Mouse (Mus musculus): ENCODE measurements around the gene Gja5. TPM values are rescaled to one million over a fixed set of nuclear protein-coding genes. Genes with fewer than 3 reads are reported as not detected.
"Not testable (repeated sequence)": the region's sequence is repeated elsewhere in the genome, so short reads cannot be mapped to it uniquely, and the experiment has no call there.

Gja5 gene
- polyA plus RNA-seq, 1 experiment from 2014 or later, result 7.2 TPM

DNA sequence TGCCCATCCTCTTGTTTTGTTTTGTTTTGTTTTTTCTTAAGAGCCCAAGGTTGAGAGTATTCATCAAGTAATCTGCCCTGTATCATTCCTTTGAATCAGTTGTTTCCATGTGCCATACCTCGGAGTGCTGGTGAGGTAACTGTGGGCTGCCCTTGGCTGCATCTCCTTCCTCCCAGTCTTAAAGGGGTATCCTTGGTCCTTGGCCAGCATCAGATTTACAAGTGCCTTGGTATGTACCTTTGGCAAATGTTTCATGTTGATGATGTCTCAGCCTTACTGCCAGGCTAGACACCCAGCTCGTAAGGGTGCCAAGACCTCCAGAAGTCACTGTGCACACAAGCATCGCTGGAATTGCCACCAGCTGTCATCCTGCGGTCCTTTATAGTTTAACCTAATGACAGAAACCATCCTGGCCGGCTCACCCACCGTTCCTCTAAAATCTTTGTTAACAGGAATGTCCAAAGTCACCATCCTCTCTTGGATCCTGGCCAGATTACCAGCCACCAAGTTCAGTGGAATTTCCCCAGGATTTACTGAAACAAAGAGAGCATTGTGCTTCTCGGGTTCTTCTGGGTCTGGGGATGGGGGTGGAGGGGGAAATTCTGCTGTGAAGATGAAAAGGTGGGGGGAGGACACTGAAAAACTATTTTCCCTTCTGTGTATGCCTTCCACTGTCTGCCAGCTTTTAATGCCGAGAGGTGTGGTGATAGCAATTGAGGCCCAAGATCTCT is 147.7 kb downstream of the Gja5 start:
- Histone ChIP-seq H3K4me1 (peaks cover 18% of the 10 kb centered on the region), H3K4me3 (no peak overlapping the region), H3K9me3 (replicated peaks) (no peaks in the 10 kb centered on the region), H3K27me3 (ENCODE audit: low read depth, poor library complexity, severe bottlenecking) (no peaks in the 10 kb centered on the region), H3K27ac (replicated peaks) (no peak overlapping the region), H3K36me3 (no peaks in the 10 kb centered on the region)
- DNase-seq (ENCODE audit: low spot score), result no peak
- 76% methylated on average over 8 of the region's 8 CpGs for WGBS

DNA sequence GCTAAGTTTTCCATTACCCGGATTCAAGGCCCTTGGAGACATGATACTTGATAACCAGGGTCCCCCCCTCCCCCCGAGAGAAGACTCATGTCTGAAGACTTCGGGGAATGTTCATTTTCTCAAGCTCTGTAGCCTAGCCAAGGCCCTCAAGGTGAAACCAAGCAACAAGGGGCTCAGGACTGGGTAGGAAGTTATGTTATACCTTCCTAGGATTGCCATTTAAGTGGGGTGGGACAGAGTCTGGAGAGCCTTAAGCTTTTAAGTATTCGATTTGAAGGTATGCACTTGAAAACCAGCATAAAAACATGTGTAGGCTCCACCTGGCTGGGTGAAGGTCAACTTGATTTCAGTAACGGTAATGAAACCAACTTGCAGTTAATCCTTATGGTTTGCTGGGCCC is 154.2 kb downstream of the Gja5 start:
- Histone ChIP-seq H3K27ac (replicated peaks) (no peak overlapping the region), H3K36me3 (no peaks in the 10 kb centered on the region), H3K9me3 (replicated peaks) (no peaks in the 10 kb centered on the region), H3K4me1 (no peaks in the 10 kb centered on the region), H3K27me3 (ENCODE audit: low read depth, poor library complexity, severe bottlenecking) (no peaks in the 10 kb centered on the region), H3K4me3 (no peak overlapping the region)
- no peak for DNase-seq (ENCODE audit: low spot score)
- 83% methylated on average over 5 of the region's 5 CpGs for WGBS

GRCm38 (mm10) chr3:97060119-97060518 is 155.6 kb downstream of the Gja5 start:
- Histone ChIP-seq H3K4me3 (no peak overlapping the region), H3K36me3 (no peaks in the 10 kb centered on the region), H3K4me1 (no peaks in the 10 kb centered on the region), H3K27ac (replicated peaks) (no peak overlapping the region), H3K27me3 (ENCODE audit: low read depth, poor library complexity, severe bottlenecking) (no peaks in the 10 kb centered on the region), H3K9me3 (replicated peaks) (no peaks in the 10 kb centered on the region)
- DNase-seq (ENCODE audit: low spot score), result no peak
- WGBS, result 90% methylated on average over 4 of the region's 4 CpGs

- H3K36me3 ChIP-seq, result no peaks in the 10 kb centered on the region
- no peak for DNase-seq (ENCODE audit: low spot score)
- no peak overlapping the region for H3K4me3 ChIP-seq
- no peaks in the 10 kb centered on the region for H3K27me3 ChIP-seq (ENCODE audit: low read depth, poor library complexity, severe bottlenecking)
- WGBS, result 82% methylated on average over 5 of the region's 5 CpGs
- H3K27ac ChIP-seq (replicated peaks), result no peak overlapping the region
- H3K9me3 ChIP-seq (replicated peaks), result no peaks in the 10 kb centered on the region
- no peaks in the 10 kb centered on the region for H3K4me1 ChIP-seq
These were observed 158.3 kb downstream of the Gja5 start for GRCm38 (mm10) chr3:97062814-97063213.

- DNase-seq (ENCODE audit: low spot score), result no peak
- H3K4me1 ChIP-seq, result no peaks in the 10 kb centered on the region
- no peak overlapping the region for H3K27ac ChIP-seq (replicated peaks)
- no peak overlapping the region for H3K4me3 ChIP-seq
- no peaks in the 10 kb centered on the region for H3K27me3 ChIP-seq (ENCODE audit: low read depth, poor library complexity, severe bottlenecking)
- 77% methylated on average over 6 of the region's 6 CpGs for WGBS
- H3K36me3 ChIP-seq, result no peaks in the 10 kb centered on the region
- no peaks in the 10 kb centered on the region for H3K9me3 ChIP-seq (replicated peaks)
These were observed 159.6 kb downstream of the Gja5 start for GRCm38 (mm10) chr3:97064046-97064445.

GRCm38 (mm10) chr3:97069589-97069988 is 165.1 kb downstream of the Gja5 start:
- WGBS, result 94% methylated on average over 7 of the region's 7 CpGs
- not testable (repeated sequence) for H3K4me3 ChIP-seq; DNase-seq (ENCODE audit: low spot score); H3K4me1 ChIP-seq; H3K27me3 ChIP-seq (ENCODE audit: low read depth, poor library complexity, severe bottlenecking); H3K9me3 ChIP-seq (replicated peaks); H3K36me3 ChIP-seq; H3K27ac ChIP-seq (replicated peaks)

DNA sequence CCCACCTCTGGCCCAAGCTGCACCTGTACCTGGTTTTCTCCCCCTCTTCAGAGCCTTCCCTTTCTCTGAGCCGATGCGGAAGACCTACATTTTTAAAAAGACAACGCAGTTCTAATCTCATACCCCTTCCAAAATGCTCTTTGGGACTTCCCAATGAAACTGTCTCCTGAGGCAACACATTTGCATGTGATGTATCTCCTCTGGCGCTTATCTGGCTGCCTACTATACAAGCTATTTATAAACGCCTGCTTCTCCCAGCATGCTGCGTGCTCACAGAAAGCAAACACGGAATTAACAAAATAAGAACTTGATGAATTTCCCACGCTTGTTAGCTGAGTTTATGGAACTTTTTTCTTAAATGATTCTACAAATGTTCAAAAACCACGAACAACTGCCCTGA is 167.4 kb downstream of the Gja5 start:
- H3K4me1 ChIP-seq; H3K36me3 ChIP-seq; H3K9me3 ChIP-seq (replicated peaks); H3K4me3 ChIP-seq; DNase-seq (ENCODE audit: low spot score); H3K27me3 ChIP-seq (ENCODE audit: low read depth, poor library complexity, severe bottlenecking); H3K27ac ChIP-seq (replicated peaks): not testable (repeated sequence)
- 87% methylated on average over 9 of the region's 9 CpGs for WGBS

DNA sequence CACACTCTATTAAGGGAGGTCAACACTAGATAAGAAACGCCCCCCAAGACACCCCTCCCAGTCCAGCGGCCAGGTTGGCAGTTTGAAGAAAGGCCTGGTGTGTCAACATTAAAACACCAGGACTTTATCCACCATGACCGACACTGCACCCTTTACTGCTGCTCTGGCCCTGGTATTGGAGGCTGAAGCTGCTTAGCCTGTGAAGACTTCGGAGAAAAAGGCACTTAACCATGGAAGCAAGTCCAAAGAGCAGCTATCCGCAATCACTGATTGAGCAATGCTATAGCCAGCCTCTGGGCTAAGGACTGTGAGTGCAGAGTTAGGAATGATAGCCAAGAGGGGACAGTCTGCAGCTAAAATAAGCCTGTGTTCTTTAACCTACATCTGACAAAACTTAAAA is 167.9 kb downstream of the Gja5 start:
- H3K36me3 ChIP-seq; DNase-seq (ENCODE audit: low spot score); H3K9me3 ChIP-seq (replicated peaks); H3K27ac ChIP-seq (replicated peaks); H3K27me3 ChIP-seq (ENCODE audit: low read depth, poor library complexity, severe bottlenecking); H3K4me3 ChIP-seq: not testable (repeated sequence)
- 78% methylated on average over 5 of the region's 5 CpGs for WGBS
- H3K4me1 ChIP-seq, result peaks cover 11% of the 10 kb centered on the region

DNA sequence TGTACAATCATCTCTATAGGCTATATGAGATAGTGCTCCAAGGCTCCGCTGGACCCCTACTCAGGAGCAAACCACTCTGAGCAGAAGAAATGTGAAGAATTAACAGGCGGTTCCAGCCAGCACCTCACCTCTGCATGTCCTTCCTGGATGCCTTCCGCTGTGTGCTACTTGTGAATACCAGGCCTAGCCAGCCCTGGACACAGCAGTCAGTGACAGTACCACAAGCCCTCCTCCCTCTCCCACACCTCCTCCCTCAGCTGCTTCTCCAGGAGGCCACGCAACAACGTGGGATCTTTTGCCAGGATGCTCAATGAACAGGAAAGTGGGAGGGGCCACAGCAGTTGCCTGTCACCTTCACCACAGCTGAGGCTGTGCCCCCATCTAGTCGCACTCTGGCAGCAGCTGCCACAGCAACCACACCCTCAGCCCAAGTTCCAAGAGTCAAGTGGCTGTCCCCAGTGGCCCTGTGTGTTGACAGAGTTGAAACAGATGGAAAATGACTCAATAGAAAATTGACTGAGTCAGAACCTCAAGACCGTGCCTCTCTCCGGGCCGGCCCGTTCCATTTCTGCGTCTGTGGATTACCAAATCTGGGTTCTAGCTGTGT is 171.4 kb downstream of the Gja5 start:
- 33% methylated on average over 3 of the region's 11 CpGs for WGBS

GRCm38 (mm10) chr3:97076412-97076811 is 171.9 kb downstream of the Gja5 start:
- Histone ChIP-seq H3K36me3 (no peaks in the 10 kb centered on the region), H3K27ac (replicated peaks) (no peak overlapping the region), H3K4me1 (peaks cover 31% of the 10 kb centered on the region), H3K9me3 (replicated peaks) (no peaks in the 10 kb centered on the region), H3K4me3 (no peak overlapping the region), H3K27me3 (ENCODE audit: low read depth, poor library complexity, severe bottlenecking) (no peaks in the 10 kb centered on the region)
- no peak for DNase-seq (ENCODE audit: low spot score)
- 53% methylated on average over 6 of the region's 6 CpGs for WGBS

More for the DNA sequence above, 171.4 kb downstream of the Gja5 start:
- peaks cover 31% of the 10 kb centered on the region for H3K4me1 ChIP-seq
- not testable (repeated sequence) for H3K4me3 ChIP-seq; H3K27me3 ChIP-seq (ENCODE audit: low read depth, poor library complexity, severe bottlenecking); H3K36me3 ChIP-seq; H3K9me3 ChIP-seq (replicated peaks); DNase-seq (ENCODE audit: low spot score); H3K27ac ChIP-seq (replicated peaks)

GRCm38 (mm10) chr3:97078436-97078835 is 173.9 kb downstream of the Gja5 start:
- H3K4me1 ChIP-seq, result peaks cover 37% of the 10 kb centered on the region
- 52% methylated on average over 4 of the region's 4 CpGs for WGBS
- H3K9me3 ChIP-seq (replicated peaks), result no peaks in the 10 kb centered on the region
- no peaks in the 10 kb centered on the region for H3K27me3 ChIP-seq (ENCODE audit: low read depth, poor library complexity, severe bottlenecking)
- H3K4me3 ChIP-seq, result no peak overlapping the region
- H3K27ac ChIP-seq (replicated peaks), result no peak overlapping the region
- H3K36me3 ChIP-seq, result no peaks in the 10 kb centered on the region
- no peak for DNase-seq (ENCODE audit: low spot score)

DNA sequence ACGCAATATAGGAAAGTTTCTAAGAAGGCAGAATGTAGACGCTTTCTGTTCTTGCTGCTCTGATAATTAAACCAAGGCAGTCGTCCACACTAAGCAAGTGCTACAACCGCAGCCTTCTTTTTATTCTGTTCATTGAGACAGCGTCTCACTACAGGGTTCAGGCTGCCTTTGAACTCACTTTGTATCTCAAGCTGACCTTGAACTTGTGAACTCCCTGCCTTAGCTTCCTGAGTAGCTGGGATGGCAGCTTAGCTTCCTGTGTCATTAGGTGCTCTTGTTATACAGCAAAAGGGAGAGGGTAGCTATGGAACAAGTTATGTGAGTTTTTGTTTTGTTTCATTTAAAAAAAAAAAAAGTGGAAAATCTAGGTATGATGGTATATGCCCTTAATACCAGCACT is 177.7 kb downstream of the Gja5 start:
- H3K4me3 ChIP-seq, result no peak overlapping the region
- H3K9me3 ChIP-seq (replicated peaks), result peaks cover 15% of the 10 kb centered on the region
- WGBS, result 86% methylated on average over 5 of the region's 5 CpGs
- H3K36me3 ChIP-seq, result no peaks in the 10 kb centered on the region
- no peaks in the 10 kb centered on the region for H3K27me3 ChIP-seq (ENCODE audit: low read depth, poor library complexity, severe bottlenecking)
- no peak overlapping the region for H3K27ac ChIP-seq (replicated peaks)
- no peak for DNase-seq (ENCODE audit: low spot score)
- H3K4me1 ChIP-seq, result peaks cover 30% of the 10 kb centered on the region

DNA sequence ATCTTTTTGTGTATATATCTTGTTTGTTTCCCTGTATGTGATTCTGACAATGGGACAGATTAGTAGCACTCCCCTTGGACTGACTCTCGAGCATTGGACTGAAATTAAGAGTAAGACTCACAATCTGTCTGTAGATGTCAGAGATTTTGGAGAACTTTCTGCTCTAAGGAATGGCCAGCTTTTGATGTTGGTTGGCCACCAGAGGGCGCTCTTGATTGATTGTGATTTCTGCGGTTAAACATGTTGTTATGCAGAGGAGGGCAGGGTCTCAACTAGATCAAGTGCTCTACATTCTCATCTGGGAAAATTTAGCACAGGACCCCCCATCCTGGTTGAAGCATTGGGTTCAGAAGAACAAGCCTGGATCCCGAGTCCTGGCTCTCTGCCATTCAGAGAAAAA is 182.8 kb downstream of the Gja5 start:
- Histone ChIP-seq H3K4me1 (peaks cover 8% of the 10 kb centered on the region), H3K4me3 (no peak overlapping the region), H3K27ac (replicated peaks) (no peak overlapping the region), H3K9me3 (replicated peaks) (peaks cover 15% of the 10 kb centered on the region), H3K36me3 (no peaks in the 10 kb centered on the region), H3K27me3 (ENCODE audit: low read depth, poor library complexity, severe bottlenecking) (no peaks in the 10 kb centered on the region)
- WGBS, result 76% methylated on average over 4 of the region's 4 CpGs
- DNase-seq (ENCODE audit: low spot score), result peak; percentile 36

Data from midbrain, embryonic 10.5 days (tissue).